In genomic region chr10:80136952-80137625, GRCm38 (mm10) we compare ENCODE assay signal across 8 mouse cellular contexts. TPM values are rescaled to one million over a fixed set of nuclear protein-coding genes. Genes with fewer than 3 reads are reported as not detected.
DNase-seq lines count a peak whose midpoint lies in the region; ATAC-seq and TF ChIP-seq lines count a peak whose summit lies in the region.

No protein-coding gene starts in this region.

- H3K27me3 ChIP-seq in hindbrain, embryonic 10.5 days (ENCODE audit: insufficient read depth, poor library complexity, severe bottlenecking) = peaks cover 77% of the 10 kb centered on the region
- peaks cover 37% of the 10 kb centered on the region for H3K27me3 ChIP-seq in liver, postnatal 0 days (ENCODE audit: insufficient read depth, low read length)

- peak overlapping the region; percentile 96 for H3K4me2 ChIP-seq in liver, postnatal 0 days (ENCODE audit: low read depth, low read length)

- TF ChIP-seq EP300 in liver, postnatal 0 days (IDR thresholded peaks at IDR 0.05; ENCODE audit: low read depth) = no peak

- H3K9me3 ChIP-seq in hindbrain, embryonic 10.5 days = no peaks in the 10 kb centered on the region
- H3K9me3 ChIP-seq in liver, postnatal 0 days (ENCODE audit: low read length) = no peaks in the 10 kb centered on the region

- intact Hi-C loops in gastrocnemius, adult 2 months (cut with DNase I) = no loop called here
- intact Hi-C loops in gastrocnemius, postnatal 14 days (cut with DNase I; ENCODE audit: low total_unique reads) = no loop called here

- WGBS in hindbrain, embryonic 10.5 days = 4% methylated on average over 29 of the region's 29 CpGs
- WGBS in liver, postnatal 0 days (ENCODE audit: insufficient replicate concordance) = 9% methylated on average over 28 of the region's 29 CpGs

- H3K27ac ChIP-seq in gastrocnemius, adult 2 months = no peak overlapping the region
- peak overlapping the region; percentile 93 for H3K27ac ChIP-seq in hindbrain, embryonic 10.5 days
- H3K27ac ChIP-seq in liver, postnatal 0 days (ENCODE audit: low read depth) = no peak overlapping the region

- peaks cover 59% of the 10 kb centered on the region for H3K4me1 ChIP-seq in hindbrain, embryonic 10.5 days (replicated peaks)
- peaks cover 46% of the 10 kb centered on the region for H3K4me1 ChIP-seq in liver, postnatal 0 days (ENCODE audit: insufficient read depth)

- peaks cover 45% of the 10 kb centered on the region for H3K36me3 ChIP-seq in hindbrain, embryonic 10.5 days
- no peaks in the 10 kb centered on the region for H3K36me3 ChIP-seq in liver, postnatal 0 days (replicated peaks; ENCODE audit: insufficient read depth, low read length)

- DNase-seq in gastrocnemius, adult 2 months = no peak
- DNase-seq in gastrocnemius, postnatal 14 days = no peak
- peak; percentile 38 for DNase-seq in urinary bladder, postnatal 14 days (ENCODE audit: low spot score)
- DNase-seq in urinary bladder, postnatal 25 days (ENCODE audit: low spot score) = no peak
- peak; percentile 47 for DNase-seq in hindbrain, embryonic 10.5 days (ENCODE audit: low spot score)
- DNase-seq in liver, postnatal 0 days = no peak
- DNase-seq in retina, embryonic 14.5 days (ENCODE audit: low spot score) = peak; percentile 59
- no peak for DNase-seq in gastrocnemius, postnatal 4 days (ENCODE audit: low spot score in 2 of 2)

- ATAC-seq in liver, postnatal 0 days = no peak

- H3K9ac ChIP-seq in liver, postnatal 0 days (replicated peaks) = no peak overlapping the region

- peak overlapping the region; percentile 26 for H3K4me3 ChIP-seq in gastrocnemius, adult 2 months
- H3K4me3 ChIP-seq in hindbrain, embryonic 10.5 days = peak overlapping the region; percentile 84
- H3K4me3 ChIP-seq in liver, postnatal 0 days (ENCODE audit: low read depth, low read length) = peak overlapping the region; percentile 15

- TF ChIP-seq CTCF in gastrocnemius, adult 2 months (IDR thresholded peaks at IDR 0.05) = no peak
- no peak for TF ChIP-seq CTCF in liver, postnatal 0 days (IDR thresholded peaks at IDR 0.05; ENCODE audit: low read depth)

RNA-seq across cellular contexts. Expression of gene Atp5d, which starts 1.3 kb away (rescaled TPM):
- total RNA-seq in gastrocnemius, adult 2 months (2021) = 100 to 1,000 TPM; 535 to 725 TPM
- 100 to 1,000 TPM; 657 to 736 TPM for total RNA-seq in gastrocnemius, postnatal 14 days (2021)
- 484 and 504 TPM in 2 replicates for polyA plus RNA-seq in hindbrain, embryonic 10.5 days (2016; fragmentation: Nextera tagmentation; extraction: Ambion mirVana)
- 537 and 576 TPM in 2 replicates for polyA plus RNA-seq in liver, postnatal 0 days (2015; fragmentation: Nextera tagmentation; extraction: Ambion mirVana)
- total RNA-seq in gastrocnemius, postnatal 4 days (2021) = 100 to 1,000 TPM; 522 to 564 TPM

RNA-seq across cellular contexts. Expression of gene Cbarp, which starts 3.5 kb away (rescaled TPM):
- 1 to 10 TPM; 1.8 to 2.3 TPM for total RNA-seq in gastrocnemius, adult 2 months (2021)
- total RNA-seq in gastrocnemius, postnatal 14 days (2021) = 1 to 10 TPM; 1.6 TPM
- 7.1 and 15.0 TPM in 2 replicates for polyA plus RNA-seq in hindbrain, embryonic 10.5 days (2016; fragmentation: Nextera tagmentation; extraction: Ambion mirVana)
- 0.11 and 0.18 TPM in 2 replicates for polyA plus RNA-seq in liver, postnatal 0 days (2015; fragmentation: Nextera tagmentation; extraction: Ambion mirVana)
- 1 to 10 TPM; 2.2 to 2.7 TPM for total RNA-seq in gastrocnemius, postnatal 4 days (2021)

RNA-seq across cellular contexts. Expression of gene Midn, which starts 11.0 kb away (rescaled TPM):
- total RNA-seq in gastrocnemius, adult 2 months (2021) = 10 to 100 TPM; 34.3 to 39.8 TPM
- total RNA-seq in gastrocnemius, postnatal 14 days (2021) = 10 to 100 TPM; 40.3 to 43.6 TPM
- polyA plus RNA-seq in hindbrain, embryonic 10.5 days (2016; fragmentation: Nextera tagmentation; extraction: Ambion mirVana) = 22.3 and 24.6 TPM in 2 replicates
- 3.0 and 4.3 TPM in 2 replicates for polyA plus RNA-seq in liver, postnatal 0 days (2015; fragmentation: Nextera tagmentation; extraction: Ambion mirVana)
- total RNA-seq in gastrocnemius, postnatal 4 days (2021) = 10 to 100 TPM; 67.7 to 74.0 TPM

RNA-seq across cellular contexts. Expression of gene Stk11, which starts 21.5 kb away (rescaled TPM):
- total RNA-seq in gastrocnemius, adult 2 months (2021) = 100 to 1,000 TPM; 144 to 153 TPM
- 10 to 100 TPM; 87.6 to 98.0 TPM for total RNA-seq in gastrocnemius, postnatal 14 days (2021)
- polyA plus RNA-seq in hindbrain, embryonic 10.5 days (2016; fragmentation: Nextera tagmentation; extraction: Ambion mirVana) = 18.5 and 21.1 TPM in 2 replicates
- 9.1 and 11.2 TPM in 2 replicates for polyA plus RNA-seq in liver, postnatal 0 days (2015; fragmentation: Nextera tagmentation; extraction: Ambion mirVana)
- 100 to 1,000 TPM; 116 to 125 TPM for total RNA-seq in gastrocnemius, postnatal 4 days (2021)

RNA-seq across cellular contexts. Expression of gene Cirbp, which starts 28.7 kb away (rescaled TPM):
- total RNA-seq in gastrocnemius, adult 2 months (2021) = 10 to 100 TPM; 22.1 to 30.7 TPM
- 10 to 100 TPM; 41.4 to 41.5 TPM for total RNA-seq in gastrocnemius, postnatal 14 days (2021)
- 95.3 and 153 TPM in 2 replicates for polyA plus RNA-seq in hindbrain, embryonic 10.5 days (2016; fragmentation: Nextera tagmentation; extraction: Ambion mirVana)
- 87.0 and 93.3 TPM in 2 replicates for polyA plus RNA-seq in liver, postnatal 0 days (2015; fragmentation: Nextera tagmentation; extraction: Ambion mirVana)
- 100 to 1,000 TPM; 107 to 153 TPM for total RNA-seq in gastrocnemius, postnatal 4 days (2021)

Comparison
In these comparisons a context has a peak if more than half of its experiments do, and no peak if none do; other contexts are left out.
1. DNase-seq: peak in urinary bladder, postnatal 14 days (single experiment), hindbrain, embryonic 10.5 days (single experiment) and retina, embryonic 14.5 days (single experiment); none in gastrocnemius, adult 2 months (single experiment), gastrocnemius, postnatal 14 days (single experiment), urinary bladder, postnatal 25 days (single experiment), liver, postnatal 0 days (single experiment) and gastrocnemius, postnatal 4 days (0 of 2).
2. H3K4me3 ChIP-seq: peak in every context shown above with its lines; median percentile 84 in hindbrain, embryonic 10.5 days; 26 in gastrocnemius, adult 2 months; 15 in liver, postnatal 0 days.